Mouse (Mus musculus): ENCODE results near the gene Ccne1.

DNA sequence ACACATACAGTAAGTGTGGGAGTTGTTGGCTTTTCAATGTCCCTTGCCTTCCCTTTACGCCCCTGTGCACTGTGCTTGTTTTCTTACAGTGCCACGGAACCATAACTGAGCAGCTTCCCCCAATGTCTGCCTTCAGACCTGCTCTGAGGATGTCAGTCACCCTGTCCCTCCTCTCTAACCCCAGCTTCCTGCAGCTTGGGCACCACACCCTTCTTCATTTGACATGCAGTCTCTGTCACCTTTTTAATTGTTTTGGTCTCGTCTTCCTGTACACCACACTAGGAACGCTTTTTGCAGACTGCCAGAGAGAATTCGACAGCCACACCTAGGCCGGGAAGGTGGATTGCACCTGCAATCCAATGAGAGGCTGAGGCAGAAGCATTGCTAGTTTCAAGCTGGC is 13.0 kb downstream of the Ccne1 start:
- TF ChIP-seq HCFC1 (IDR thresholded peaks at IDR 0.05; ENCODE audit: borderline replicate concordance, insufficient read depth, low read length) (no peak), MAFK (IDR thresholded peaks at IDR 0.05; ENCODE audit: insufficient read depth, low read depth, low read length) (no peak), ZC3H11A (IDR thresholded peaks at IDR 0.05; ENCODE audit: borderline replicate concordance, low read depth, low read length) (no peak), ZNF384 (IDR thresholded peaks at IDR 0.05; ENCODE audit: low read depth, low read length) (no peak)

Measured in ES-E14 (cell line).